Mouse (Mus musculus) urinary bladder, postnatal 36 days (tissue): Measurements from ENCODE around the gene Usp46.
A peak's percentile ranks its signal among the peaks of the same experiment; 100 is the strongest.
"Not testable (repeated sequence)": the region's sequence is repeated elsewhere in the genome, so short reads cannot be mapped to it uniquely, and the experiment has no call there.

ENCODE experiments used
- DNase-seq, 2 experiments: peaks; one replicate each; pipeline ENCODE4 v3.0.0; 2022; ENCODE audit warnings: low spot score in 2 of 2, mixed read lengths in 1 of 2

Usp46 gene

DNA sequence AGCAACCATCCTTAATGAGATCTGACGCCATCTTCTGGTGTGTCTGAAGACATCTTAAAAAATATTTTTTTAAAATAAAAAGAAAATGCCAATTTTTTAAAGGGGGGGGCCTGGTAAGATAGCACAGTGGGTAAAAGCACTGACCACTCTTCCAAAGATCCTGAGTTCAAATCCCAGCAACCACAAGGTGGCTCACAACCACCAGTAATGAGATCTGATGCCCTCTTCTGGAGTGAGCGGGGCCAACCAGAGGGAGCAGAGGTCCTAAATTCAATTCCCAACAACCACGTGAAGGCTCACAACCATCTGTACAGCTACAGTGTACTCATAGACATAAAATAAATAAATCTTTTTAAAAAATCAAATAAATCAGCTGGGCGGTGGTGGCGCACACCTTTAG is 2.3 kb upstream of the Usp46 start:
- not testable (repeated sequence) for DNase-seq

DNA sequence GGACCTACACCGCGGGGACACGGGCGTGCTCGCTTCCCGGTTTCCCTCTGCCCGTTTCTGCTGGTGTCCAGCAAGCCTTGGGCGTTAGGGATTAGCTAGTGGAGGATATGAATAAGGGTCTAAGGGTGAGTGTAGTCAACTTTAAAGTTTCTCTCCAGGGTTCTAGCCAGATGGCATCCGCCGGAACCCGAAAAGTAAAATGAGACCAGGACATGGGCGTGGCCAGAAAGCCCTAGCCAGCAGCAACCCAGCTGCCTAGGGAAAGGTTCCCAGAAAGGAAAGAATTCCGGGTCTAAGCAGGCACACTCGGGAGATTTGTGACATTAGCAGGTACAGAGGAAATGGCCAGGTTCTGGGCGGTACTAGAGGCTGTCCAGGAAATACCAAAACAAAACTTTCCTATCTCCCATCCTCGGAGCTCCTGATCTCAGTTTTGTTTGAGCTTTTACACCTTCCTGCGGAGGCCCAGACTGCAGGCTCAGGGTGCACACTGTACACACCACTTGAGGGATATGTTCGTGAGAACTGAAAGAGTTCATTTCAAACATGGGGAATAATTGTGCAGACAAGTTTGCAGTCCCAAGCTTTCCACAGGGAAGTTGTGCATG is 587 bp upstream of the Usp46 start:
- DNase-seq: peak; percentile 72 to 73

DNA sequence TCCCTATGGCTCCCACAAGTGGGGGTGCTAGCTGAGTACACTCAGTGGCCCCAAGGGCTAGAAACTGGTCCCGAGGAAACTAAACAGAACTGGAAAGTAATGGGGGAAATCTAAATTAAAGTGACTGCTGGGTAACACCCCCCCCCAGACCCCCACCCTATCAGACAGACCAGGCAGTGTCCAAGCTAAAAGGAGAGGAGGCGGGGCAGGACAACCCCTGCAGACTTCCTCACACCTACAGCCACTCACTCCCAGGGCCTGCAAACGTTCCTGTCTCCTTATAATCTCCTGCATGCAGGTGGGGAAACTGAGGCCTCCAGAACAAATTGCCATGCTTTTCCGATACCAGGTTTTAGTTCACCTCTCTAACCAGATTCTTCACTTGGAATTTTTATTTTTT is 885 bp downstream of the Usp46 start:
- no peak for DNase-seq

DNA sequence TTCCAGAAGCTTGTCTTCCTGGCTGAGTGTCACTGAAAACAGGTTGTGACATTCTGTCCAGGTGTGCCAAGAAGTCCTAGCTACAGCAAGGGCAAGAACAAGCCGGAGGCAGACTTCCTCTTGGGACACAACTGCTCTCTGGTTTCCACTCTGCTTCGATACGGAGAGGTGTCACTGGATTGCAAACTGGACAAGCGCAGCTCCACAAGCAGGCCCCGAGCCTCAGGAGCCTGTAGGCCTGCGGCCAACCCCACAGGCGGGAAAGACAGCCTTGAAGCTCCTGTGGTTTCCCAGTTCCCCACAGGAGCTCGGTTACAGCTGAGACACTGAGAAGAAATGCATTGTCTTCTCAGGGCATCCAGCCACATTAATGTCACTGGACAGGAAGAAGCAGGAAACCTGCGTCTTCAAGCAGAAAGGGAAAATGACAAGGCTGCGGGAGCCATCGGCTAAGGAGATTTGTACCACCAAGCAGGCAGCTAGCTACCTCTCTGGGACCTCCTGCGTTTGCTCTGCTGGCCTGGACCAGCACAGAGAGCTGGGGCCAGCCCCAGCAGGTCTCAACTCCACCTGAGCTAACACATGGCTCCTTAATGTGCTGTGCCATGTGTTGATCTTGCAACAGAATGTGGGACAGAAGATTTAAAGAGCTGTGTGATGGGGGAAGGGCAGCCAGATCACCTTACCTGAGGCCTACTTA is 1.7 kb downstream of the Usp46 start:
- peak; percentile 42 to 51 for DNase-seq

GRCm38 (mm10) chr5:74065565-74066275 is 2.5 kb downstream of the Usp46 start:
- no peak for DNase-seq

- no peak for DNase-seq
Observed at GRCm38 (mm10) chr5:74064844-74065243, 3.4 kb downstream of the Usp46 start.

GRCm38 (mm10) chr5:74063226-74063747 is 4.9 kb downstream of the Usp46 start:
- DNase-seq: no peak

- DNase-seq: no peak
Observed at GRCm38 (mm10) chr5:74062266-74062665, 6.0 kb downstream of the Usp46 start.

DNA sequence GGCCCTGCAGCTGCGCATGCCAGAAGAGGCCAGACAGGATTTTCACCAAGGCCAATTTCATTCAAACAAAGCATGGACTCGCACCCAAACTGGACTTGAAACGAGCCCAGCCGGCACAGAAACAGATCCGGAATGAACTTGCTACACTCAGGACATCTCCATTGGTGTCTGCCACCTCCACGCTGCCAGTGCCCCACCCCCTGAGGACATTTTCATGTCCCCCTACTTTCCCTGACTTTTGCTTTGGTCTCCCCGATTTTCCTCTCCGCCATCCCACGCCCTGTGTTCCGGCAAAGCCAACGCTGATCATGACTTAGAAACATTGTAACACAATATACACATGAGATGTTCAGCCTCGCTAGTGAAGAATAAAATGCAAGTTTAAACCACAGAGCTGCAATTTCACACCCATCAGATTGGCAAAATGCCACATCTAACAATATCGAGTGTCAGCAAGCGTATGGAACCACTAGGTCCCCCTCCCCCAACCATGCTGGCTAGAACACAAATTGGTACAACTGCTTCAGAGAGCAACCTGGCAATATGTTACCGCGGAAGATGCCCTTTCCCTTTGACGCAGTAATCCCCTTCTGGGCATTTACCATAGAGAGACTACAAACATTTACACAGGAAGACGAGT is 6.7 kb downstream of the Usp46 start:
- no peak for DNase-seq

GRCm38 (mm10) chr5:74052171-74052909 is 15.9 kb downstream of the Usp46 start:
- no peak for DNase-seq

GRCm38 (mm10) chr5:74051394-74052170 is 16.6 kb downstream of the Usp46 start:
- peak in 1 of 2 experiments; percentile 46 for DNase-seq

GRCm38 (mm10) chr5:74050903-74051302 is 17.3 kb downstream of the Usp46 start:
- DNase-seq: no peak

DNA sequence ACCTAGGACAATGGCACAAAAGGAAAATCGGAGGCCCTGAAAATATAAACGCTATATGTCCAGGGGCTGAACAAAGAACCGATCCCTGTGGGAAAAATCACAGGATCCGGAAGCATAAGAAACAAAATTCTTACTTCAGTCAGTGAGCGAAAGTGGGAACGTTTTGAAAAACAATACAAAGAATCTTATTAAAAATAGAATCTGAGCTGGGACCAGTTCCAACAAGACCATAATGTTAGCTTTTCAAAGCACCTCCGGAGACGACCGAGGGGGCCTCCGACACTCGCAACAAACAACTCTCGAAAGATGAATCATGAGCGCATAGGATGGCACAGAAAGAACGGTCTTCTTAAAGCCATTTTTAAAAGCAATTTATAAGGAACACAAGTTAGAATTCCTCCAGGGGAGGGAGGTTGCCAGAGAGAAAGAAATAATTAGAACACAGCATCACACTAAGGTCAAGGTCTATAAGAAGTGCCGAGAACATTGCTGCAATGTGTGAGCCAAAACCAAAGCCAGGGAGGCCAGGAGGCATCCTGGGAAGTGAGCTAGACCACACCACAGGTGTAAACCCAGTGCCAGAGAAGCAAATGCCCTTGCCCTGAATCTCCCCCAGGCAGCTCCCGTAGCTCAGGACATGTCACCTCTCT is 19.3 kb downstream of the Usp46 start:
- DNase-seq: no peak

GRCm38 (mm10) chr5:74044591-74044990 is 23.6 kb downstream of the Usp46 start:
- no peak for DNase-seq

GRCm38 (mm10) chr5:74042796-74043340 is 25.4 kb downstream of the Usp46 start:
- DNase-seq: no peak

GRCm38 (mm10) chr5:74040541-74040940 is 27.7 kb downstream of the Usp46 start:
- no peak for DNase-seq

DNA sequence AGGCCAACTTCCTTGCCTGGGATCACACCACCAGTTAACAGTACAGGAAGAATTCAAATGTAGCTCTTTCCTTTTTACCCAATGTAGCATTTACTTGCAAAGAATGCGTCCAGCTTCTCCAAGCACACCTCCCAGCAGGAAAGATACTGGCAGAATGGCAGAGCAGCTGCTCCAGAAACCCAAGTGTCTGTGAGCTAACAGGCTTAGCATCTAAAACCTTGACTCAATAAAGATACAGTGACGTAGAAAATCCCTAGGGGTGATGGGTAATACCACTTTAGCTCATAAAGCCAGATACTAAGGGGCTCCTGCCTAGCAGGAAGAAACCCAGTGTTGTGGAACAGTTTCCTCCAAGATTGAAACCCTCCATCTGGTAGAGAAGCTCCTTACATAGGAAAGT is 32.8 kb downstream of the Usp46 start:
- no peak for DNase-seq

GRCm38 (mm10) chr5:74034177-74034576 is 34.1 kb downstream of the Usp46 start:
- no peak for DNase-seq

DNA sequence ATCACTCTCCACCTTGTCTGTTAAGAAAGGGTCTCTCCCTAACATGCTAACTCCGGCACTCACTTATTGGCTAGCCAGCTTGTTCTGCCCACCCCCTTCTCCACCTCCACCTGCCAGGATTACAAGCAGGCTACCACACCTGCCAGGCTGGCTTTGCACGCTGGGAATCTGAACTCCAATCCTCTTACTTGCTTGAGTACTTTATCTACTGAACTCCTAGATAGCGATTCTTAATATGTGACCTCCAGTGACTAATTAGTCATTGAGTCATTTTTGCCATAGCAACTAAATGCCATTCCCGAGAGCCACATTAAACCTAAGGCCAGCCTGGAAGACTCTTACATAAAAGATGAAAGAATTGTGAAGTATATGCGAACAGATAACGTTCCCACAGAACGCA is 38.4 kb downstream of the Usp46 start:
- DNase-seq: no peak
